ENCODE assay signal across 21 mouse cellular contexts in genomic region chr16:20415211-20415610, GRCm38 (mm10). TPM values are rescaled to one million over a fixed set of nuclear protein-coding genes. Genes with fewer than 3 reads are reported as not detected.
DNase-seq lines count a peak whose midpoint lies in the region; ATAC-seq and TF ChIP-seq lines count a peak whose summit lies in the region.
"Had no signal": no experiment of that assay in that cellular context is flagged by ENCODE, and none has a peak within 500 bp of the region (broad histone marks: within the 10 kb centered on the region; RNA-seq: fewer than 3 reads in every experiment).

No protein-coding gene starts in this region.

- TF ChIP-seq POLR2A in embryonic fibroblast, embryonic 13.5 days (IDR thresholded peaks at IDR 0.05; ENCODE audit: low read depth, low read length): no peak

- DNase-seq in 416B (ENCODE audit: low read depth): peak; percentile 52
- peak; percentile 43 for DNase-seq in adipocyte (ENCODE audit: low spot score)
- no peak for DNase-seq in embryo, embryonic 9.5 days (ENCODE audit: extremely low spot score)
- no peak for DNase-seq in B cell, adult 2 months
- DNase-seq: cerebellum, adult 8-10 months; heart, postnatal 4 days; kidney, adult 8-10 months; kidney, postnatal 25 days; left cerebral cortex, postnatal 4 days; lung, adult 18-20 months; lung, postnatal 36 days; spleen, adult 18-20 months; thymus, postnatal 36 days had no signal

- H3K4me1 ChIP-seq in heart, embryonic 13.5 days: peaks cover 26% of the 10 kb centered on the region
- no peaks in the 10 kb centered on the region for H3K4me1 ChIP-seq in heart, embryonic 11.5 days (ENCODE audit: control insufficient read depth, insufficient read depth, low read length)
- H3K4me1 ChIP-seq in embryonic fibroblast, embryonic 13.5 days (ENCODE audit: control insufficient read depth, insufficient read depth, low read length): peaks cover 25% of the 10 kb centered on the region
- H3K4me1 ChIP-seq: hindbrain, embryonic 15.5 days; neural tube, embryonic 12.5 days had no signal

- 71% methylated on average over 2 of the region's 2 CpGs for WGBS in heart, embryonic 13.5 days
- 87% methylated on average over 2 of the region's 2 CpGs for WGBS in heart, embryonic 11.5 days (ENCODE audit: insufficient replicate concordance)

- TF ChIP-seq CTCF in embryonic fibroblast, embryonic 13.5 days (IDR thresholded peaks at IDR 0.05; ENCODE audit: borderline replicate concordance, insufficient read depth, low read length): no peak

- H3K9me3 ChIP-seq in heart, embryonic 13.5 days: no peaks in the 10 kb centered on the region
- no peaks in the 10 kb centered on the region for H3K9me3 ChIP-seq in heart, embryonic 11.5 days (replicated peaks; ENCODE audit: control insufficient read depth, low read length)
- H3K9me3 ChIP-seq: embryonic facial prominence, embryonic 12.5 days; hindbrain, embryonic 15.5 days; neural tube, embryonic 12.5 days had no signal

- no peak overlapping the region for H3K27ac ChIP-seq in heart, embryonic 13.5 days (replicated peaks)
- H3K27ac ChIP-seq in heart, embryonic 11.5 days (ENCODE audit: low read depth, low read length): no peak overlapping the region
- peak overlapping the region; percentile 63 for H3K27ac ChIP-seq in embryonic fibroblast, embryonic 13.5 days (ENCODE audit: insufficient read depth, low read length)
- H3K27ac ChIP-seq: embryonic facial prominence, embryonic 12.5 days; hindbrain, embryonic 15.5 days; neural tube, embryonic 12.5 days had no signal

- ATAC-seq in heart, embryonic 13.5 days (ENCODE audit: extremely low read depth, insufficient number of reproducible peaks, low FRiP score, low TSS enrichment): no peak
- ATAC-seq in heart, embryonic 11.5 days (replicated peaks; ENCODE audit: insufficient number of reproducible peaks, low FRiP score, low TSS enrichment): no peak
- ATAC-seq: CD4-positive, CD25-positive, alpha-beta regulatory T cell, adult 4 months; forebrain, embryonic 16.5 days had no signal

- H3K9ac ChIP-seq in heart, embryonic 13.5 days: 0 out of 2 replicates have a peak overlapping the region, but pooled peaks have one; percentile 14
- H3K9ac ChIP-seq in heart, embryonic 11.5 days (ENCODE audit: low read depth, low read length): no peak overlapping the region
- H3K9ac ChIP-seq: embryonic facial prominence, embryonic 12.5 days; hindbrain, embryonic 15.5 days; neural tube, embryonic 12.5 days had no signal

- peaks cover 47% of the 10 kb centered on the region for H3K36me3 ChIP-seq in heart, embryonic 13.5 days
- H3K36me3 ChIP-seq in heart, embryonic 11.5 days (ENCODE audit: control insufficient read depth, insufficient read depth, low read length): 0 out of 2 replicates have a peak, but pooled peaks cover 3% of the 10 kb centered on the region

- no peaks in the 10 kb centered on the region for H3K27me3 ChIP-seq in heart, embryonic 13.5 days (replicated peaks)
- H3K27me3 ChIP-seq in heart, embryonic 11.5 days (ENCODE audit: control insufficient read depth, insufficient read depth, low read length): no peaks in the 10 kb centered on the region
- H3K27me3 ChIP-seq: embryonic facial prominence, embryonic 12.5 days; hindbrain, embryonic 15.5 days; neural tube, embryonic 12.5 days had no signal

- H3K4me3 ChIP-seq in heart, embryonic 13.5 days: no peak overlapping the region
- H3K4me3 ChIP-seq in heart, embryonic 11.5 days (ENCODE audit: low read depth, low read length): no peak overlapping the region
- H3K4me3 ChIP-seq in embryonic fibroblast, embryonic 13.5 days (ENCODE audit: insufficient read depth, low read length): no peak overlapping the region
- H3K4me3 ChIP-seq: embryonic facial prominence, embryonic 12.5 days; hindbrain, embryonic 15.5 days; neural tube, embryonic 12.5 days had no signal

- H3K4me2 ChIP-seq in heart, embryonic 13.5 days: no peak overlapping the region
- H3K4me2 ChIP-seq in heart, embryonic 11.5 days: no peak overlapping the region
- H3K4me2 ChIP-seq: embryonic facial prominence, embryonic 12.5 days; hindbrain, embryonic 15.5 days; neural tube, embryonic 12.5 days had no signal

RNA-seq across cellular contexts. Expression of gene Abcc5, which starts 11.0 kb away (rescaled TPM):
- polyA plus RNA-seq in heart, embryonic 13.5 days (2015; fragmentation: Nextera tagmentation; extraction: Ambion mirVana): 54.9 and 57.0 TPM in 2 replicates
- polyA plus RNA-seq in heart, embryonic 11.5 days (2014; fragmentation: Nextera tagmentation; extraction: Ambion mirVana): 54.6 and 66.1 TPM in 2 replicates
- polyA plus RNA-seq in embryonic fibroblast, embryonic 13.5 days (2011; ENCODE audit: insufficient read length, low read depth, missing spikeins): 74.8 and 76.8 TPM in 2 replicates

Comparison
In these comparisons a context has a peak if more than half of its experiments do, and no peak if none do; other contexts are left out.
1. DNase-seq: peak in 416B (single experiment) and adipocyte (single experiment); none in embryo, embryonic 9.5 days (single experiment) and B cell, adult 2 months (0 of 2).